Mouse (Mus musculus): ENCODE data around the gene 9330161L09Rik.

- TF ChIP-seq CTCF (IDR thresholded peaks at IDR 0.05; ENCODE audit: low read depth) (peak; percentile 93), EP300 (IDR thresholded peaks at IDR 0.05; ENCODE audit: low read depth) (no peak)
These were observed 35.9 kb downstream of the 9330161L09Rik start for GRCm38 (mm10) chr12:103371711-103372110.
